Mouse (Mus musculus): ENCODE results near the gene Cnga1.

Gene Cnga1

DNA sequence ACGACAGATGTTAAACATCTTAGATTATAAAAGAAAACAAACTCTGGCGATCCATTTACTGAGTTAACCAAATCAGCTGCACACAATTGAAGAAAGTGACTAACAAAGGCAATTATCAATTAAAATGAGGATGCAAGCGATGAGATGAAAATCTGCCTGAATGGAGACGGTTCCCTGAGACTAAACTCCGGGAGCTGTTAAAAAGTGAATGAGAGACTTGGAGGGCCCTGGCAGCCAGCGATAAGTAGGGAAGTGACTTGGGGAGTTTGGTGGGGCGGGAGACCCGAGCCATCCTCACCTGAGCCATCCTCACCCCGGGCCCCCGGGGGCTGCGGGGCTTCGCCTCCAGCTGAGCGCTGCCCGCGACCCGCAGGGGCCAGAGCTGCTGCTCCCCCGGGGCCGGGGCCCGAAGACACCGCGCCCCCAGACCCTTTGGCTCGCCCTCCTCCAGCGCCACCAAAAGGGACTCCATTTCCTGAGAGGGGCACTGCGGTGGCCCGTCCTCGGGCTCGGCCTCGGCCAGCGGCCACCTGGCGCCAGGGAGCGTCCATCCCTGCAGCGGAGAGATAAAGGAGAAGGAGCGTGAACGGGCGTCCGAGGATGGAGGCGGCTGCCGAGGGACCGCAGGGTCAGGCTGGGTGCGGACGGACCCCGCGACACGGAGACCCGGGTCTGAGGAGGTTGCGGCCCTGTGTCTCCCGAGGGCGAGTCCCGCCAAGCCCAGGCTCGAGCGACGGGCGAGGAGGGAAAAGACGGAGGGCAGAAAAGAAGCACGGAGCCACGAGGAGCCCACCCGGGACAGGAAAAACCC is 85.2 kb downstream of the Cnga1 start:
- in situ Hi-C loops (cut with MboI; ENCODE audit: low sequenced_read_pairs) = no loop called here

DNA sequence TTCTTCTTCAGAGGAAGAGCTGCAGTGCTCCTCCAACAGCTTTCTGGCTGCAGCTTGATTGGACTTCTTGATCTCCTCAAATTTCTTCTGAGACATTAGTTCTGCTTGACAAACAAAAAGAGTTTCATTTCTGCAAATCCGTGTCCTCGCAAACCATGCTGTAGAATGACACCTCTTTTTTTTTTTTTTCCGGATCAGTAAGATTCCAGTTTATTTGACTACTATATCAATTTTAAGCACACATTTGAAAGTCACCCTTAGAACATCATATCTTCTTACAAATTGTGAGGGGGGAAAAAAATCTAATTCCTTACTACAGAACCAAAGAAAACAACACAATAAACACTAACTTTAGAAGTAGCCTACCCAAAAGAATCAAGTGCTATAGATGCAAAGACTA is 87.8 kb downstream of the Cnga1 start:
- in situ Hi-C loops (cut with MboI; ENCODE audit: low sequenced_read_pairs) = no loop called here
